Mouse (Mus musculus): ENCODE measurements at regions not wholly inside any gene's neighbourhood (a gene's known extent, or its start where the extent isn't known, plus 50 kb on each side); places are given as distances from the start of the nearest gene placed in this dataset.

DNA sequence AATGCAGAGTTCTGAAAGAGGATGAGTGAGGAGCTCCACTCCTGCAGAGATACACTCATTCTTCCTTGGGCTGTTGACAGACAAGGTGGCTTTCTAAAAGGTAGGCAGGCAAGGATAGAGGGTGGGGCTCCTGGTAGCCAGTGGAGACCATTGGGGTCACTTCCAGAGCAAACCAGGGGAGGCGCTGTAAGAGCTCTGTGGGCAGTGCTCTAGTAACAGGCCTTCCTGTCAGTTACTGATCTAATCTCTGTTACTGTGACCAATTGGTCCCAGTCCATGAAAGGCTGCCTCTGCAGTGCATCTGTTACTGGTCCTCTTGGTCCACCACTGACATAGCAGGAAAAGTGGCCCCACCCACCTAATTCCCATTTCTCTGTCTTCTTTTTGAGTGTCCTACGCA, 88.3 kb upstream of the Rbpj start:
- TF ChIP-seq CTCF (IDR thresholded peaks at IDR 0.05; ENCODE audit: low read depth) (no peak), EP300 (IDR thresholded peaks at IDR 0.05; ENCODE audit: low read depth) (no peak)

Data from liver, postnatal 0 days (tissue).